Mouse (Mus musculus): Measurements from ENCODE around the gene 1700029P11Rik. TPM values are rescaled to one million over a fixed set of nuclear protein-coding genes. Genes with fewer than 3 reads are reported as not detected.

1700029P11Rik gene
- polyA plus RNA-seq, 1 experiment = not detected

DNA sequence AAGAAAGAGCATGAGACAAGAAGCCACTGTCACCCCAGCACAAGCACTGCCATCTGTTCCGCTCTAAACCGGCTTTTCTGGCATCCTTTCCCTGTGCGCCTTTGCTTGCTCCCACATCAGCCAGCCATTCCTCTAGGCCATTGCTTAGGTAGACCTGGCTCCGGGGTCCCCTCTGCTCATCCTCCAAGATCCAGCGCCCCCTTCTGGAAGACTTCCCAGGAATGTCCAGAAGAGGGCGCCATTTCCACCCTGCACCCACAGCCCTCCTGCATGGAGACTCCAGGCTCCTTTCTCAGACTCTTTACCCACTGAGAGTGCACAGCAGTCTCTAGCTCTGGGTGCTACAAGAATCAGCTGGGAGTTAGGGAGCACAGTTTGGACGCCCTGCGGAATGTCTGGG, 23.9 kb upstream of the 1700029P11Rik start:
- 65% methylated on average over 8 of the region's 8 CpGs for WGBS
- H3K36me3 ChIP-seq (ENCODE audit: control insufficient read depth, insufficient read depth, low read length) = 0 out of 2 replicates have a peak, but pooled peaks cover 3% of the 10 kb centered on the region
- no peak overlapping the region for H3K4me3 ChIP-seq (ENCODE audit: low read depth, low read length)
- peaks cover 3% of the 10 kb centered on the region; the same call in 1 of the 2 replicates for H3K4me1 ChIP-seq (ENCODE audit: control insufficient read depth, insufficient read depth, insufficient read length, low read length)
- H3K27me3 ChIP-seq (ENCODE audit: control insufficient read depth, insufficient read depth, low read length) = no peaks in the 10 kb centered on the region
- no peak overlapping the region for H3K27ac ChIP-seq (ENCODE audit: insufficient read depth, low read depth, low read length)
- TF ChIP-seq POLR2A (IDR thresholded peaks at IDR 0.05; ENCODE audit: low read depth, low read length) = no peak
- peak; percentile 97 for TF ChIP-seq CTCF (IDR thresholded peaks at IDR 0.05; ENCODE audit: extremely low read depth, insufficient read length, insufficient replicate concordance, low read depth, low read length)

- TF ChIP-seq CTCF (IDR thresholded peaks at IDR 0.05; ENCODE audit: extremely low read depth, insufficient read length, insufficient replicate concordance, low read depth, low read length) = no peak
- no peak for TF ChIP-seq POLR2A (IDR thresholded peaks at IDR 0.05; ENCODE audit: low read depth, low read length)
- Histone ChIP-seq H3K4me1 (ENCODE audit: control insufficient read depth, insufficient read depth, insufficient read length, low read length) (peaks cover 3% of the 10 kb centered on the region; the same call in 1 of the 2 replicates), H3K4me3 (ENCODE audit: low read depth, low read length) (no peak overlapping the region), H3K27me3 (ENCODE audit: control insufficient read depth, insufficient read depth, low read length) (no peaks in the 10 kb centered on the region), H3K27ac (ENCODE audit: insufficient read depth, low read depth, low read length) (no peak overlapping the region), H3K36me3 (ENCODE audit: control insufficient read depth, insufficient read depth, low read length) (0 out of 2 replicates have a peak, but pooled peaks cover 3% of the 10 kb centered on the region)
- WGBS = 92% methylated on average over 11 of the region's 11 CpGs
These were observed 22.7 kb upstream of the 1700029P11Rik start for GRCm38 (mm10) chr15:81957598-81957997.

DNA sequence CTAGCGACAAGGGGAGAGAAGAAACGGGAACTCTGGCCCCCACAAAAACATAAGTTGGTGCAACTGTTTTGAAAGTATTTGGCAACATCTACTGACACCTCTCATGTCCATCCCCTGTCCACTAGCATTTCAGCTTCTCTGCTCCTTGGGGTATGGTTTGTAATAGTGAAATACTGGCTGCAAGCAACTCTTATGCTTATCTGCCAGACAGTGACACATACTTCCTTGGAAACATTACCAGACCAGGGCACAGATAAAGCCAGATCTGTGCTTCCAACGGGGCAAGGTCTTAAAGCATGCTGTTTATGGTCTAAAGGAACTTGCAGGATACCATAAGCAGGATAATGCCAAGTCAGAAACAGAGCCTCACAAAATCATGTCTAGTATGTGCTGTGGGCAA, 21.4 kb upstream of the 1700029P11Rik start:
- Histone ChIP-seq H3K27ac (ENCODE audit: insufficient read depth, low read depth, low read length) (no peak overlapping the region), H3K4me1 (ENCODE audit: control insufficient read depth, insufficient read depth, insufficient read length, low read length) (peaks cover 3% of the 10 kb centered on the region; the same call in 1 of the 2 replicates), H3K27me3 (ENCODE audit: control insufficient read depth, insufficient read depth, low read length) (no peaks in the 10 kb centered on the region), H3K4me3 (ENCODE audit: low read depth, low read length) (no peak overlapping the region), H3K36me3 (ENCODE audit: control insufficient read depth, insufficient read depth, low read length) (0 out of 2 replicates have a peak, but pooled peaks cover 3% of the 10 kb centered on the region)
- TF ChIP-seq POLR2A (IDR thresholded peaks at IDR 0.05; ENCODE audit: low read depth, low read length) (no peak), CTCF (IDR thresholded peaks at IDR 0.05; ENCODE audit: extremely low read depth, insufficient read length, insufficient replicate concordance, low read depth, low read length) (no peak)
- 73% methylated on average over 3 of the region's 3 CpGs for WGBS

DNA sequence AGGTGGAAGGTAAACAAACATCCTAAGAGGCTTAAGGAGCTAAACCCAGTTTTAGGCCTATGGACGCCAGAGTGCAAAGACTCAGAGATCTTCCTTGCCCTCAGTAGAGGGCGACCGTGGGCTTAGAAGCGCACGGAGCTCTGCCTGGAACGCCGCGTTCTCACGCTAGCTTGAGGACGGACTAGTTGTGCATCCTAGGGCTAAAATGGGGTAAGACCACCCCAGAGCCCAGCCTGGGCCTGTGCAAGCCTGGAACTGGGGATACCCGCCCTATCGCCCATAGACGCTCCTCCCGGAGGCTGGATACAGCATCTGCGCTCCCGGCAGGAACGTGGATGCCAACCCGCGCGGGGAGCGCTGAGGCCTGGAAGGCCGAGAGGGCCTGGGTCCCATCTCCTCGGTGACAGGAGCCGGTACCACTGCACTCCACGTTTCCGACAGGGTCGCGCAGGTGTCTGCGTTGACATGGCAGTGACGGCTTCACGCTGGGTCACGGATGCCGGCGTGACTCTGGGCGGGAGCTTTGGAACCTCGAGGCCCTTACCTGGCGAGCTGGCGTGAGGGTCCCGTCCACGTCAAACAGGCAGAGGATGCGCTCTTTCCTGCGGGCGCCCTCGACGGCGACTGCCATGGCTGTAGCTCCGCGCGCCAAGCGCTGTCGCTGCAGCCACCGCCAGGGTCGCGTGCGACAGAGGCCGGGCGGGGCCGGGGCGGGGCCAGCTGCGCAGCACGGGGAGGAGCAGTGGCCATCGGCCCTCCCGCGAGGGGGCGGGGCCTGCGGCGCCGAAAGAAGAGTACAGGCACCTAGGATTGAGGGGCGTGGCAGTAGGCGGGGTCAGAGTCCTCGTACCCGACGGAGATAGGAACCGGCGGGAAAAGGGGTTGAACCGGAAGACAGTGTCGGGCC, 19.9 kb upstream of the 1700029P11Rik start, which contains the start of gene Pmm1:
Gene Pmm1, minus strand, starts transcription at position 760 of the 907 bp plus-strand sequence.
- H3K4me1 ChIP-seq (ENCODE audit: control insufficient read depth, insufficient read depth, insufficient read length, low read length) = no peaks in the 10 kb centered on the region; the same call in 1 of the 2 replicates
- TF ChIP-seq CTCF (IDR thresholded peaks at IDR 0.05; ENCODE audit: extremely low read depth, insufficient read length, insufficient replicate concordance, low read depth, low read length) (peak; percentile 66), POLR2A (IDR thresholded peaks at IDR 0.05; ENCODE audit: low read depth, low read length) (peak; percentile 49; the same call in 1 of the 2 replicates)
- under 1% methylated on average over 77 of the region's 77 CpGs for WGBS
- H3K4me3 ChIP-seq (ENCODE audit: low read depth, low read length) = peak within 1 kb of the TSS; percentile 72
- H3K27ac ChIP-seq (ENCODE audit: insufficient read depth, low read depth, low read length) = peak within 1 kb of the TSS; percentile 27
- H3K36me3 ChIP-seq (ENCODE audit: control insufficient read depth, insufficient read depth, low read length) = 0 out of 2 replicates have a peak, but pooled peaks cover under 1% of the 10 kb centered on the region
- H3K27me3 ChIP-seq (ENCODE audit: control insufficient read depth, insufficient read depth, low read length) = no peaks in the 10 kb centered on the region

DNA sequence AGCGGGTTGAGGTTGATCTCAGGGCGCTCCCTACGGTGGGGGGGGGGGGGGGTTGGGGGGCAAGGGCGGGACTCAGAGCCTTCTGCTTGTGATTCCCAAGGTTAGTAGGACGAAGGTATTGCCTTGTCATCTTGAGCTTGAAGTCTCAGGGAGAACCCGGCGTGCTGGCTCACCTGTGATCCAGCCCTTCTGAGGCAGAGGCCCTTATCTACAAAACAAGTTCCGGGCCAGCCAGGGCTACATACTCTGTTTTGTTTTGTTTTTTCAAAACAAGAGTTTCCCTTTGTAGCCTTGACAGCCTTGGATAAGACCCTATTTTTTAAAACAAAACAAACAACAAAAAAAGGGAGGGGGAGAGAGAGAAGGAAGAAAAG, 19.3 kb upstream of the 1700029P11Rik start:
- 3% methylated on average over 7 of the region's 8 CpGs for WGBS
- Histone ChIP-seq H3K36me3 (ENCODE audit: control insufficient read depth, insufficient read depth, low read length) (no peaks in the 10 kb centered on the region), H3K27me3 (ENCODE audit: control insufficient read depth, insufficient read depth, low read length) (no peaks in the 10 kb centered on the region), H3K4me1 (ENCODE audit: control insufficient read depth, insufficient read depth, insufficient read length, low read length) (no peaks in the 10 kb centered on the region; the same call in 1 of the 2 replicates), H3K27ac (ENCODE audit: insufficient read depth, low read depth, low read length) (no peak overlapping the region), H3K4me3 (ENCODE audit: low read depth, low read length) (peak overlapping the region; percentile 47)
- TF ChIP-seq CTCF (IDR thresholded peaks at IDR 0.05; ENCODE audit: extremely low read depth, insufficient read length, insufficient replicate concordance, low read depth, low read length) (no peak), POLR2A (IDR thresholded peaks at IDR 0.05; ENCODE audit: low read depth, low read length) (no peak)

DNA sequence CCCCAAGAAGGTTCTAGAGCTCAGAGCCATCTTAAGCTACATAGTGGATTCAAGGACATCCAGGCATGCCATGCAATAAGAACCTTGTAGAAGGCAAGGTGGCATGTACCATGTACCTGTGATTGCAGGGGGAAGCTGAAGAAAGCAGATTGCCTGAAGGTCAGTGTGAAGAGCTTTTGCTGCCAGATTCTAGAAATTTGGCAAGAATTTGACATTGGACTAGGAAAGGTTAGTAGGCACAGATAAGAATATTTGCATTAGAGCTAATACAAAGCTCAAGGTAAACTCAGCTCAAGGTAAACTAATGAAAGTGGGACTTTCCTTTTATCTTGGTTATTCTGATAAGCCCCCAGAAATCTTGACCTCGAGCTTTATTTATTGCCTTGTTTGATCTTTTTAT, 16.1 kb upstream of the 1700029P11Rik start:
- H3K4me3 ChIP-seq (ENCODE audit: low read depth, low read length) = no peak overlapping the region
- no peaks in the 10 kb centered on the region for H3K36me3 ChIP-seq (ENCODE audit: control insufficient read depth, insufficient read depth, low read length)
- WGBS = 19% methylated on average over 1 of the region's 1 CpGs
- H3K27me3 ChIP-seq (ENCODE audit: control insufficient read depth, insufficient read depth, low read length) = no peaks in the 10 kb centered on the region
- H3K27ac ChIP-seq (ENCODE audit: insufficient read depth, low read depth, low read length) = no peak overlapping the region
- no peaks in the 10 kb centered on the region; the same call in 1 of the 2 replicates for H3K4me1 ChIP-seq (ENCODE audit: control insufficient read depth, insufficient read depth, insufficient read length, low read length)
- no peak for TF ChIP-seq CTCF (IDR thresholded peaks at IDR 0.05; ENCODE audit: extremely low read depth, insufficient read length, insufficient replicate concordance, low read depth, low read length)
- no peak for TF ChIP-seq POLR2A (IDR thresholded peaks at IDR 0.05; ENCODE audit: low read depth, low read length)

GRCm38 (mm10) chr15:81964980-81965545, 15.3 kb upstream of the 1700029P11Rik start:
- Histone ChIP-seq H3K27ac (ENCODE audit: insufficient read depth, low read depth, low read length) (no peak overlapping the region), H3K4me3 (ENCODE audit: low read depth, low read length) (no peak overlapping the region), H3K27me3 (ENCODE audit: control insufficient read depth, insufficient read depth, low read length) (no peaks in the 10 kb centered on the region), H3K4me1 (ENCODE audit: control insufficient read depth, insufficient read depth, insufficient read length, low read length) (no peaks in the 10 kb centered on the region; the same call in 1 of the 2 replicates), H3K36me3 (ENCODE audit: control insufficient read depth, insufficient read depth, low read length) (no peaks in the 10 kb centered on the region)
- TF ChIP-seq POLR2A (IDR thresholded peaks at IDR 0.05; ENCODE audit: low read depth, low read length) (no peak), CTCF (IDR thresholded peaks at IDR 0.05; ENCODE audit: extremely low read depth, insufficient read length, insufficient replicate concordance, low read depth, low read length) (no peak)
- WGBS = 78% methylated on average over 4 of the region's 4 CpGs

All from small intestine, adult 2 months (tissue).